Mouse (Mus musculus): ENCODE measurements at regions not wholly inside any gene's neighbourhood (a gene's known extent, or its start where the extent isn't known, plus 50 kb on each side); places are given as distances from the start of the nearest gene placed in this dataset.

GRCm38 (mm10) chr1:185893421-185893820 is 223.7 kb downstream of the Lyplal1 start:
- TF ChIP-seq GATA1 (IDR thresholded peaks at IDR 0.05; ENCODE audit: borderline replicate concordance, low read length) (no peak), TAL1 (conservative IDR thresholded peaks at IDR 0.05; ENCODE audit: low read depth, low read length) (no peak), CTCF (IDR thresholded peaks at IDR 0.05; ENCODE audit: low read depth, low read length) (no peak)

Data from G1E (cell line).